Mouse (Mus musculus) midbrain, embryonic 13.5 days (tissue): ENCODE results near the gene Rpl14. TPM values are rescaled to one million over a fixed set of nuclear protein-coding genes. Genes with fewer than 3 reads are reported as not detected.
A peak's percentile ranks its signal among the peaks of the same experiment; 100 is the strongest.

Experiments used
- ATAC-seq: fragments of 200-750 bp; cut with Nextera tagmentation; 2 replicates; pipeline ENCODE4 v1.8.0; 2017; ENCODE audit warnings: mild to moderate bottlenecking, moderate TSS enrichment, moderate library complexity
- H3K27ac ChIP-seq: fragments of 300-500 bp; sonication (generic); 2 replicates; pipeline ENCODE4 v1.5.1; 2015; ENCODE audit warnings: inconsistent platforms, mild to moderate bottlenecking, moderate library complexity
- H3K27me3 ChIP-seq: fragments of 300-500 bp; sonication (generic); 2 replicates; pipeline ENCODE4 v1.6.1; 2015; ENCODE audit warnings: mild to moderate bottlenecking, inconsistent platforms
- H3K36me3 ChIP-seq: fragments of 300-500 bp; sonication (generic); 2 replicates; pipeline ENCODE4 v1.6.1; 2015; ENCODE audit warnings: mild to moderate bottlenecking, inconsistent platforms
- H3K4me1 ChIP-seq: fragments of 300-500 bp; sonication (generic); replicated peaks from 2 replicates; pipeline ENCODE4 v1.6.1; 2015; ENCODE audit warnings: inconsistent platforms
- H3K4me2 ChIP-seq: fragments of 300-500 bp; sonication (generic); replicated peaks from 2 replicates; pipeline ENCODE4 v1.6.1; 2015; ENCODE audit warnings: moderate library complexity, mild to moderate bottlenecking, inconsistent platforms
- H3K4me3 ChIP-seq: fragments of 300-500 bp; sonication (generic); replicated peaks from 2 replicates; pipeline ENCODE4 v1.5.1; 2015; ENCODE audit warnings: mild to moderate bottlenecking, inconsistent platforms
- H3K9ac ChIP-seq: fragments of 300-500 bp; sonication (generic); replicated peaks from 2 replicates; pipeline ENCODE4 v1.6.1; 2015; ENCODE audit warnings: mild to moderate bottlenecking, inconsistent platforms
- H3K9me3 ChIP-seq: fragments of 300-500 bp; sonication (generic); 2 replicates; pipeline ENCODE4 v1.6.1; 2016; ENCODE audit warnings: mild to moderate bottlenecking, inconsistent platforms
- WGBS: fragments of 180-500 bp; shearing (Covaris S2); methylation state at CpG from one replicate; pipeline ENCODE4 v1.1.7; 2015; 5-methylcytosine and 5-hydroxymethylcytosine counted together
- polyA plus RNA-seq: library from polyadenylated mRNA; unstranded; fragments of >200 nt; fragmentation: Nextera tagmentation; extraction: Ambion mirVana; gene quantifications from 2 replicates; pipeline ENCODE4 v1.2.1, GENCODE M21; 2015

Rpl14 gene
- polyA plus RNA-seq, 1 experiment from 2014 or later = 477 TPM

DNA sequence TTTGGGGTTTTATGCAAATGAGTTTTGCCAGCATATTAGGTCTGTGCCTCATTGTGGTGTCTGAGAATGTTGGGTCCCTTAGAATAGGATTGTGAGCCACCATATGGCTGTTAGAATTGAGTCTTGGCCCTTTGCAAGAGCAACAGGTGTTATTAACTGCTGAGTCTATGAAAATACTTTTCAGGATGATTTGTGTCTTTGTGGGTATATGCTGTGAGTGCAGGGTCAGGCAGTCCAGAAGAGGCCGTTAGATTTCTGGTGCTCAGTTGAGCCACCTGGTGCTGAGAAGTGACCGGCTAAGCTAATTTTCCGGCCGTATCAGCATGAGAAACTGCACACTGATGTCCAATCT is 5.4 kb downstream of the Rpl14 start:
- H3K36me3 ChIP-seq = peaks cover 39% of the 10 kb centered on the region

DNA sequence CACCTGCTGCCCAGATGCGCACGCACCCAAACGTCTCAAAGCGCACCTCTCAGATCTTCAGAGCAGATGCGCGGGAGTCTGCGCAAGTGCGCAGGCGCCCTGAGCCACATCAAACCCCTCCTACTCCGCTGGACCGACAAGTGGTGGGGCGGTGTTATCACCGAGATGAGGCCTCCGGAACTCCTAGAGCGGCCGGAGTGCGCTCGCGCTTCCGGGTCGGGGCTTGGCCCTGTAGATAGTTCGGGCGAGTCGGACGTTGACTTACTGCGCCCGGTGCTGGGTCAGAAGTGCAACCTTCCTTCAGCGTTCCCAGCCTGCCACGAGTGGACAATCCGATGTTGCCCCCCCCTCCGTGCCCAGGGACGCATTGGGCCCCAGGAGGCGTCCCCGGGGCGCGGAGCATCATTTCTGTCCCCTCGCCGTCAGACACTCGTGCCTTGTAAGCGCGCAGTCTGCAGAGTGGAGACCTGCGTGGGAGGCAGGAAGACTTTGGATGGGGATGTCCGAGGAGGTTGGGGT is 5.9 kb downstream of the Rpl14 start:
- peak overlapping the region; percentile 61 for H3K27ac ChIP-seq
- H3K9ac ChIP-seq = peak overlapping the region; percentile 75
- H3K27me3 ChIP-seq = no peaks in the 10 kb centered on the region
- H3K36me3 ChIP-seq = peaks cover 39% of the 10 kb centered on the region
- H3K9me3 ChIP-seq = no peaks in the 10 kb centered on the region
- H3K4me2 ChIP-seq = peak overlapping the region; percentile 86
- peak; percentile 95 for ATAC-seq
- H3K4me1 ChIP-seq = peaks cover 31% of the 10 kb centered on the region
- under 1% methylated on average over 43 of the region's 43 CpGs for WGBS
- H3K4me3 ChIP-seq = peak overlapping the region; percentile 56

More for the DNA sequence above, 5.4 kb downstream of the Rpl14 start:
- Histone ChIP-seq H3K9me3 (no peaks in the 10 kb centered on the region), H3K4me2 (peak overlapping the region; percentile 86), H3K27ac (peak overlapping the region; percentile 61), H3K4me1 (peaks cover 31% of the 10 kb centered on the region), H3K27me3 (no peaks in the 10 kb centered on the region), H3K9ac (0 out of 2 replicates have a peak overlapping the region, but pooled peaks have one; percentile 11), H3K4me3 (peak overlapping the region; percentile 56)
- ATAC-seq = peak; percentile 48
- WGBS = 5% methylated on average over 4 of the region's 4 CpGs

DNA sequence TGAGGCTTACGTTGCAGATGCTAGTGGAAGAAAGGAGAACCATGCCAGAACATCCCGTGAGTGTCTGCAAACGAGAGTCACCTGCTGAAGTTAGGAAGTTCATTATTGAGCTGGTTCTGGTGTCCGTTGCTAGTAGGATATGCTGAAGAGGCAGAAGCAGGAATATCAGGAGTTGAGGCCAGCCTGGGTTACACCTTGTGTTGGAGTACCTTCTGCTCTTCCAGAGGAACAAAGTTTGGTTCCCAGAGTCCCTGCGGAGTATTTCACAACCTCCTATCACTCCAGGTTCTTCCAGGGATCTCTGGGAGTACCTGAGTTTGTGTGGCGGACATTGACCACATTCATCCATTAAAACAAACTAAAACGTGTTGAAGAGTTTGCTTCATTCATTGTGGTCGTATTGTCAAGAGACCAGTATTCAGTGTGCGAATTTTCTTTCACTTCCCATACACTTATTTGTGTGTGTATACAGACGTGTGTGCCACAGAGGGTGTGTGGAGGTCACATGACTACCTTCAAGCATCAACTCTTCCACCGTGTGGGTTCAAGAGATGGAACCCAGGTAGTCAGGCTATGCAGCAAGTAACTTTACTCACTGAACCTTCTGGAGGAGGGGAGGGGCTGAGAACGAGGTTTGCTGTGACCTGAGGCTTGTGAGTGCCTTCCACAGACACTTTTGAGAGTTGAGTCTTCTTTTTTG is 6.6 kb downstream of the Rpl14 start:
- H3K36me3 ChIP-seq = peaks cover 35% of the 10 kb centered on the region
- H3K9me3 ChIP-seq = no peaks in the 10 kb centered on the region
- H3K4me2 ChIP-seq = peak overlapping the region; percentile 86
- peak overlapping the region; percentile 56 for H3K4me3 ChIP-seq
- peaks cover 31% of the 10 kb centered on the region for H3K4me1 ChIP-seq
- H3K27me3 ChIP-seq = no peaks in the 10 kb centered on the region
- WGBS = 62% methylated on average over 12 of the region's 12 CpGs
- peak overlapping the region; percentile 61; the same call in 1 of the 2 replicates for H3K27ac ChIP-seq
- no peak for ATAC-seq
- H3K9ac ChIP-seq = peak overlapping the region; percentile 75

DNA sequence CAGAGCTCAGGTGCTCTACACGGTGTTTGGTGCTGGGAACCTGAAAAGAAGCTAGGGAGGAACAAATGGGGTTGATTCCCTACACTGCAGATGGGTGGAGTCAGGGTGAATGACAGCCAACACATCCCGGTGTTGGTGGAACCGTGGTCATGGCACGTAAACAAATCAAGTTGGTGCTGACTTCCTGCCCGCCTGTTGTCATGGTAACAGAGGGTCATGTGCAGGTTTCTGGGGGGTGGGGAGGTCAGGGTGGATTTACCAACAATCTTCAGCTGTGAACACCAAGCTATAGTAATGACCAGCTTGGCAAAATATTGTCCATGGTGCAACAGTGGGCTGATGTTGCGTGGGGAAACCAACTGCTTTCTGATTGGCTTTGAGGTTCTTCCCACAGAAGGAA is 7.5 kb downstream of the Rpl14 start:
- no peak for ATAC-seq
- no peak overlapping the region for H3K4me3 ChIP-seq
- 71% methylated on average over 6 of the region's 6 CpGs for WGBS
- no peaks in the 10 kb centered on the region for H3K27me3 ChIP-seq
- no peak overlapping the region for H3K9ac ChIP-seq
- H3K4me1 ChIP-seq = peaks cover 31% of the 10 kb centered on the region
- H3K27ac ChIP-seq = no peak overlapping the region
- no peak overlapping the region for H3K4me2 ChIP-seq
- no peaks in the 10 kb centered on the region for H3K9me3 ChIP-seq
- H3K36me3 ChIP-seq = peaks cover 26% of the 10 kb centered on the region

DNA sequence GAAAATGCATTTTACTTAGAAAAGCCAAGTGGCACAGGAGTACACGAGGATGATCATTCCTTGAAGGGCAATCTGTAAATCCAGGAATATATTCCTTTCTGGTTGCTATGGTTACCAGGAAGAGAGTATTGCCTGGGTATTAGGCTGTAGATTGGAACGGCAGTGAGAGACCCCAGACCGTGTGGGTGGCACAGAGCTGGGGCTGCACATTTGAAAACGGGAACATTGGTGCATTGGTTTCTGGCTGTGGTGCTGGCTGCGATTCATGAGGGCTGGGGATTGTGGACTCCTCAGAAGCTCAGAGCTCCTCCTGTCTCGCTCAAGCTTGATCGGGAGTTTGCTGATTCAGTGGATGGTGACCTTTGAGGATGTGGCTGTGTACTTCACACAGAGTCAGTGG is 8.6 kb downstream of the Rpl14 start:
- H3K36me3 ChIP-seq = peaks cover 15% of the 10 kb centered on the region
- 73% methylated on average over 7 of the region's 7 CpGs for WGBS
- H3K4me1 ChIP-seq = peaks cover 31% of the 10 kb centered on the region
- H3K27me3 ChIP-seq = no peaks in the 10 kb centered on the region
- ATAC-seq = no peak
- no peak overlapping the region for H3K4me2 ChIP-seq
- no peaks in the 10 kb centered on the region for H3K9me3 ChIP-seq
- no peak overlapping the region for H3K9ac ChIP-seq
- H3K4me3 ChIP-seq = no peak overlapping the region
- H3K27ac ChIP-seq = no peak overlapping the region

DNA sequence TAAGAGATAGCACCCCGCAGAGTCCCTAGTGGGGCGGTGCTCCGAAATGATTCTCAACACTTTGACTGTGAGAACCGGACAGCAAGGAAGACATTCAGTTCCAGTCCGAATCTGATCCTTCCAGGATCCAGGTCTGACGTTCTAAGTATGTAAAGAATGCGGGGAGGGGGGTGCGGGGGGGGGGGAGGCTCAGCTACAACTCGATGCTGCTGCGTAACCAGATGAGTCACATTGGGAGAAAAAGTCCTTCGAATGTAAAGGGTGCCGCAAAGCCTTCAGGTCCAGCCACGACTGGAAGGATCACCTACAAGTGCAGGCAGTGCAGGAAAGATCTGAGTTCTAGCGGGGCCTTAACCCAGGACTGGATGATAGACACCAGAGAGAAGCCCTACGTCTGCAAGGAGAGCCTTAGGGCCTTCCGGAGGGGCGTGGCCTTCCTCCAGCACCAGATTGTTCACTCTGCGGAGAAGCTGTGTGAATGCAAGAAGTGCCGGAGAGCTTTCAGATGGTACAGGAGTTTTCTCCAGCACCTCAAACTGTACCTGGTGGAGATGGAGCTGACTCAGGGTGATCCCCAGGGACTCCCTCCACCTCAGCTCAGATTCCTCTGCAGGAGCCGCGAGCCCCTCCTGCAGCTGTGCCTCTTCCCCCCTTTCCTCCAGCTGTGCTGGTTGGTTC is 10.8 kb downstream of the Rpl14 start:
- Histone ChIP-seq H3K9ac (peak overlapping the region; percentile 54), H3K9me3 (no peaks in the 10 kb centered on the region), H3K36me3 (no peaks in the 10 kb centered on the region), H3K27ac (peak overlapping the region; percentile 54; the same call in 1 of the 2 replicates), H3K4me1 (peaks cover 24% of the 10 kb centered on the region), H3K4me3 (peak overlapping the region; percentile 29), H3K4me2 (peak overlapping the region; percentile 58), H3K27me3 (no peaks in the 10 kb centered on the region)
- peak; percentile 44 for ATAC-seq
- WGBS = 22% methylated on average over 21 of the region's 21 CpGs

DNA sequence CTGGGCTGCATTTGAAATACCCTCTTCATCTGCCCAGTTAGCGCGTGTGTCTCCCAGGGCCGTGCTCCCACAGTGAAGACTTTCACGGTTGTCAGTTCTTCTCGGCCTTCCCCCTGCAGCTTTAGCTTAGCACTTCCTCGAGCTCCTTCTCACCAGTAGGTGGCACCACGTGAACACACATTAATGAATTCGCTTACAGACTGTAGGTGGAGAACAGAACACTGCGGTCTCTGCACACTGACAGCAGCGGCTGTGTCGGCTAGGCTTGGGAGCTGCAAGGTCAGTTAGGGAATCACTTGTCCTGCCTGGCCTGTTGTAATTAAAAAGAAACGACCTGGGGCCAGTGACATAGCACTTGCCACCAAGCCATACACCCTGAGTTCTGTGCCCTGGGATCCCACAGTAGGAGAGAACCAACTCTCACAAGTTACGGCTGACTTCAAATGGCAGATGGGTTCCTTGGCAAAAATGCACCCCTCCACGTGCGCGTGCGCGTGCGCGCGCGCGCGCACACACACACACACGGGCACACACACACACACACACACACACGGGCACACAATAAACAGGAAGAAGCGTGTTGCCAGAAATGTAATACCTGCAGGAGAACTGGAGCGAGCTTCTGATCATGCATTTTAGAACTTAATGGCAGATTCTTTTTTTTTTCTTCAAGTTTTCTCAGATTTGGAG is 11.5 kb downstream of the Rpl14 start:
- Histone ChIP-seq H3K9ac (peak overlapping the region; percentile 54), H3K27me3 (no peaks in the 10 kb centered on the region), H3K4me3 (peak overlapping the region; percentile 29), H3K9me3 (no peaks in the 10 kb centered on the region), H3K4me1 (peaks cover 20% of the 10 kb centered on the region), H3K4me2 (peak overlapping the region; percentile 58), H3K36me3 (no peaks in the 10 kb centered on the region), H3K27ac (peak overlapping the region; percentile 54; the same call in 1 of the 2 replicates)
- peak; percentile 90 for ATAC-seq
- 12% methylated on average over 28 of the region's 28 CpGs for WGBS

DNA sequence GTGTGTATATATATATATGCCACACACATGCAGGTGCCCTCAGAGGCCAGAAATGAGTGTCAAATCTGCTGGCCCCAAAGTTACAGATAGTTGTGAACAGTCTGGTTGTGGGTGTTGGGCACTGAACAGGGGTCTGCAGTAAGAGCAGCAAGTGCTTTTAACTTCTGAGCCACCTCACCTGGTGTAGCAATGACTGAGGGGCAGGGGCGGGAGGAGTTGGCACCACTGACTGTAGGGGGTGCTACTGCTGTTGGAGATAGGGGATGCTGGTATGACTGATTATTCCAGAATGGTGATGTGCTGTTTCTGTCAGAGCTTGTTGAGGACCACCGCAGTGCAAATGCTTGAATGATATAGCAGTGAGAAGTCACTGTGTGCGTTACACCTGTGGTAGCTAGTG is 12.1 kb downstream of the Rpl14 start:
- Histone ChIP-seq H3K4me3 (no peak overlapping the region), H3K9ac (peak overlapping the region; percentile 39; the same call in 1 of the 2 replicates), H3K4me2 (peak overlapping the region; percentile 58), H3K27me3 (no peaks in the 10 kb centered on the region), H3K9me3 (no peaks in the 10 kb centered on the region), H3K4me1 (peaks cover 15% of the 10 kb centered on the region), H3K27ac (no peak overlapping the region), H3K36me3 (no peaks in the 10 kb centered on the region)
- 76% methylated on average over 3 of the region's 3 CpGs for WGBS
- no peak for ATAC-seq

DNA sequence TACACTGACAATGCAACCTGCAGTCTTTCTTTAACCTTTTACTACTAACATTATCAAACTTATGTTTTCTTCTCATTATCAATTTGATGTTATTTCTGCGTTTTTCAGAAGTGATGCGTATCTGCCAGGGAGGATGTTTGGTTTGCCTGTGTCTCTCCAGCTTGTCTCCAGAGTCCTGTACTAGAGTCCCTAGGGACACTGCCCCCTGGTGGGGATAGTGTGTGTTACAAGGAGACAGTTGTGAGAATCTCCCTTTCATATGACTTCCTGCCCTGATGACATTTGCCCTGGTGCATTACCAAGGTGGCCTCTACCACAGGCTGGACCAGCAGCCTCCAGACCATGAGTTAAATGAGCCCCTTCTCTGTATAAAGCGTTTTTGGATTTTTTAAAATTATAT is 15.3 kb downstream of the Rpl14 start:
- no peak for ATAC-seq
- H3K4me3 ChIP-seq = no peak overlapping the region
- no peaks in the 10 kb centered on the region for H3K9me3 ChIP-seq
- H3K4me1 ChIP-seq = peaks cover 14% of the 10 kb centered on the region
- WGBS = 14% methylated on average over 3 of the region's 3 CpGs
- no peaks in the 10 kb centered on the region for H3K27me3 ChIP-seq
- H3K36me3 ChIP-seq = no peaks in the 10 kb centered on the region
- no peak overlapping the region for H3K9ac ChIP-seq
- no peak overlapping the region for H3K27ac ChIP-seq
- no peak overlapping the region for H3K4me2 ChIP-seq

DNA sequence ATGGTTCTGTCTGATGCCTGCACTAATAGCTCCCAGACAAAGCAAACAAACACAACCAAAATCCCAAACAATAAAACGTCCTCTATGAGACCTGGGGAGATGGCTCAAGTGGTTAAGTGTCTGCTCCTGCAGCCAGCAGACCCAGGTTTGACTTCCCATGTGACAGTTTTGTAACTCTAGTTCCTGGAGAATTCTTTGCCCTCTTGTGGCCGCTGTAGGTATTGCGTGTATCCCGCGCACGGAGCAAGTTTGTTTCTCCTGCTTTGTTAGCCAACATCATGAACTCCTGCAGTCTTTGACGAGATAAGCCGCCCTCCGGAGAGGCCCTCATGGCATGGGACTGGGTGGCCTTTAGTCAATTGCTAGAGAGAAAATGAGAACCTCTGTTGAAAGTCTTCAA is 20.2 kb downstream of the Rpl14 start:
- no peak overlapping the region for H3K4me2 ChIP-seq
- H3K4me3 ChIP-seq = no peak overlapping the region
- no peaks in the 10 kb centered on the region for H3K9me3 ChIP-seq
- 2% methylated on average over 9 of the region's 9 CpGs for WGBS
- ATAC-seq = no peak; the same call in 1 of the 2 replicates
- no peak overlapping the region for H3K27ac ChIP-seq
- no peak overlapping the region for H3K9ac ChIP-seq
- H3K4me1 ChIP-seq = peaks cover 27% of the 10 kb centered on the region
- 0 out of 2 replicates have a peak, but pooled peaks cover 3% of the 10 kb centered on the region for H3K27me3 ChIP-seq
- no peaks in the 10 kb centered on the region for H3K36me3 ChIP-seq

DNA sequence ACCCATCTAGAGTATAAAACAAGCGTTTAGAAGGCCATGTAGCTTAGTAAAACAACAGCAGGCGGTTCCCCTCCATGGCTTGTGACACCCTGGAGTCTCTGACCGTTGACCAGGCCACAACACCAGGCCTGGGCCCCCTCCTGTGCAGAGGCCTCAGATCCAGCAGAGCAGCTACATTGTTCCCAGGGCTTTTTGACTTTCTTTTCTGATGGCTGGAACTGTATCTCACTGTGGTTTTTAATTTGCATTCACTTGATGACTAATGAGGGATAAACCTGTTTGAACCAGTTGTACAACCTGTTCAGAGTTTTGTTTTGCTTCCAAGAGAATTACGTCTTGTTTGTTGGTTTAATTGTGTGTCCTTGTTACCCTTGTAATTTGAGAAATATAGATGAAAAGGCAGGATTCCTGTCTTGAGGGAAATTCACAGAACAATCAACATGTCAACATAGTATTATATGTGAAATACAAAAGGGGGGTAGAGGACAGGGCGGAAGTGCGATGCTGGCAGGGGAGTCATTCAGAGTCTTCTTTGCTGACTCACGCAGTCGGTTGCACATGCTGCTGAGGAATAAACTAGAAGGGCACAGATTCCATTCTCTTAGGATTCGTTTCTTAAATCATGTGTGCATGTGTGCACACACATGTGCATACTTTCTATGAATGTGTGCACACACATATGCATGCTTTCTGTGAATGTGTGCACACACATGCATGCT is 22.3 kb downstream of the Rpl14 start:
- Histone ChIP-seq H3K36me3 (no peaks in the 10 kb centered on the region), H3K9ac (no peak overlapping the region), H3K4me3 (no peak overlapping the region), H3K9me3 (no peaks in the 10 kb centered on the region), H3K27me3 (0 out of 2 replicates have a peak, but pooled peaks cover 3% of the 10 kb centered on the region), H3K4me1 (peaks cover 27% of the 10 kb centered on the region), H3K27ac (no peak overlapping the region), H3K4me2 (no peak overlapping the region)
- WGBS = 49% methylated on average over 9 of the region's 9 CpGs
- ATAC-seq = no peak
